Mouse (Mus musculus): Measurements from ENCODE around the gene Rnase13.

- no peak for TF ChIP-seq POLR2A (IDR thresholded peaks at IDR 0.05; ENCODE audit: extremely low read depth, insufficient read depth, low read length)
- TF ChIP-seq CTCF (IDR thresholded peaks at IDR 0.05; ENCODE audit: extremely low read depth, insufficient read depth, low read length) = no peak
Measured at GRCm38 (mm10) chr14:51906102-51906501, 16.5 kb downstream of the Rnase13 start.
